Mouse (Mus musculus) lung, postnatal 0 days (tissue): ENCODE results near the gene Txndc8. TPM values are rescaled to one million over a fixed set of nuclear protein-coding genes. Genes with fewer than 3 reads are reported as not detected.

Experiments
- ATAC-seq: fragments of 200-750 bp; cut with Nextera tagmentation; 2 replicates; pipeline ENCODE4 v1.8.0; 2017; ENCODE audit warnings: moderate library complexity
- DNase-seq: peaks from one replicate; pipeline ENCODE4 v3.0.0-alpha.2; 2016; ENCODE audit warnings: low spot score
- H3K27ac ChIP-seq: fragments of 300-500 bp; sonication (generic); 2 replicates; pipeline ENCODE4 v1.5.1; 2014; ENCODE audit warnings: antibody characterized with exemption, mild to moderate bottlenecking, low read length, mixed read lengths
- H3K27me3 ChIP-seq: fragments of 300-500 bp; sonication (generic); replicated peaks from 2 replicates; pipeline ENCODE4 v1.6.1; 2014; ENCODE audit warnings: low read length, mixed read lengths; ENCODE audit not compliant: insufficient read depth
- H3K36me3 ChIP-seq: fragments of 300-500 bp; sonication (generic); 2 replicates; pipeline ENCODE4 v1.6.1; 2014; ENCODE audit warnings: low read length, mixed read lengths; ENCODE audit not compliant: insufficient read depth
- H3K4me1 ChIP-seq: fragments of 300-500 bp; sonication (generic); 2 replicates; pipeline ENCODE4 v1.6.1; 2014; ENCODE audit warnings: antibody characterized with exemption, low read depth, low read length, mixed read lengths; ENCODE audit not compliant: insufficient read depth
- H3K4me2 ChIP-seq: fragments of 300-500 bp; sonication (generic); replicated peaks from 2 replicates; pipeline ENCODE4 v1.6.1; 2014; ENCODE audit warnings: low read depth, mild to moderate bottlenecking, low read length, moderate library complexity, mixed read lengths
- H3K4me3 ChIP-seq: fragments of 300-500 bp; sonication (generic); 2 replicates; pipeline ENCODE4 v1.5.1; 2014; ENCODE audit warnings: low read depth, low read length
- H3K9ac ChIP-seq: fragments of 300-500 bp; sonication (generic); replicated peaks from 2 replicates; pipeline ENCODE4 v1.6.1; 2014; ENCODE audit warnings: low read depth, mild to moderate bottlenecking
- H3K9me3 ChIP-seq: fragments of 300-500 bp; sonication (generic); 2 replicates; pipeline ENCODE4 v1.6.1; 2016; ENCODE audit warnings: low read length, mixed read lengths
- CTCF ChIP-seq: IDR thresholded peaks from 2 replicates; pipeline ENCODE4 v1.5.1; 2016; ENCODE audit warnings: antibody characterized with exemption, mild to moderate bottlenecking
- EP300 ChIP-seq: IDR thresholded peaks from 2 replicates; pipeline ENCODE4 v1.6.1; 2016; ENCODE audit warnings: antibody characterized with exemption, mild to moderate bottlenecking, control low read depth
- WGBS: fragments of 180-500 bp; shearing (Covaris S2); extraction: QIAGEN DNeasy Blood & Tissue Kit; methylation state at CpG from one replicate; pipeline ENCODE4 v1.1.7; 2014; 5-methylcytosine and 5-hydroxymethylcytosine counted together
- polyA plus RNA-seq: library from polyadenylated mRNA; unstranded; fragments of >200 nt; fragmentation: Nextera tagmentation; extraction: Ambion mirVana; gene quantifications from 2 replicates; pipeline ENCODE4 v1.2.1, GENCODE M21; 2015

The Txndc8 gene
- polyA plus RNA-seq, 1 experiment from 2014 or later, result not detected

DNA sequence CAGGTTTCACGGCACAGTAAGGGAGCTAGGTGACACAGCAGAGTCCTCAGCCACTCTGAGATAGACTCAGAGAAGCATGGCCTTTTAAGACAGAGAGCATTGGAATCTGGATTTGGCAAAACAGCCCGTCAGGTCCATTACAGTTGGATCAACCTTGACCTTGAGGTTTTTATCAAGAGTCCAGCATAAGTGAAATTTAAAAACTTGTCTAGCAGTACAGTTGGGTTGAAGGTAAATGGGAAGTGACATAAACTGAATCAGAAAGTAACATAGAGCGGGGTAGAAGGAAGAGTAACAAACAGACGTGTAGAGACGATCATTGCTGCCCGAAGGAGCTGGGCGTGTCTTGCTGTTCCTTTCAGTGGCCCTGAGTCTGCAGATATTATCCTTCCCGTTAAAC is 49.9 kb downstream of the Txndc8 start:
- WGBS, result 90% methylated on average over 8 of the region's 8 CpGs
- H3K27me3 ChIP-seq, result no peaks in the 10 kb centered on the region
- ATAC-seq, result no peak
- H3K4me3 ChIP-seq, result no peak overlapping the region
- H3K4me1 ChIP-seq, result peaks cover 13% of the 10 kb centered on the region; the same call in 1 of the 2 replicates
- no peaks in the 10 kb centered on the region for H3K9me3 ChIP-seq
- no peak overlapping the region for H3K9ac ChIP-seq
- DNase-seq, result no peak
- H3K36me3 ChIP-seq, result no peaks in the 10 kb centered on the region
- H3K4me2 ChIP-seq, result no peak overlapping the region
- H3K27ac ChIP-seq, result no peak overlapping the region
- TF ChIP-seq EP300 (no peak), CTCF (no peak)

DNA sequence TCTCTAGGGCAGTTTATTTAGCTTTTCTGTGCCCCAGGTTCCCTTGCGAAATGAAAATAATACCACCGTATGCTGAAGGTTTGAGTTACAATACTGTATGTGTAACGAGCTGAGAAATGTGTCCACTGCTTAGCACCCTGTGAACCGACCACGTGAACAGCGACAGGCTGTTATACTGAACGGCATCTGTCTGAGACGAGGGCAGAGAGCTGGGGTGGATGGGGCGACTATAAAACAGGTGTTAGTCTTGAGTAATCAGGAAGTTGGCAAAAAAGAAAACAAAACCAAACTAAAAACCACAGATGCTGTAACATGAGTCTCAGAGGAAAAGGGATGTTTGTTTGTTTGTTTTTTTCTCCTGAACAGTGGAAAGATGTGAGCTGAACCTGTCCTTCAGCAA is 50.8 kb downstream of the Txndc8 start:
- ATAC-seq (no peak), DNase-seq (no peak)
- Histone ChIP-seq H3K27me3 (no peaks in the 10 kb centered on the region), H3K36me3 (no peaks in the 10 kb centered on the region), H3K9ac (no peak overlapping the region), H3K4me3 (no peak overlapping the region), H3K9me3 (no peaks in the 10 kb centered on the region), H3K4me2 (no peak overlapping the region), H3K4me1 (peaks cover 13% of the 10 kb centered on the region; the same call in 1 of the 2 replicates), H3K27ac (0 out of 2 replicates have a peak overlapping the region, but pooled peaks have one; percentile 97)
- WGBS, result 55% methylated on average over 9 of the region's 9 CpGs
- TF ChIP-seq CTCF (no peak), EP300 (no peak)

DNA sequence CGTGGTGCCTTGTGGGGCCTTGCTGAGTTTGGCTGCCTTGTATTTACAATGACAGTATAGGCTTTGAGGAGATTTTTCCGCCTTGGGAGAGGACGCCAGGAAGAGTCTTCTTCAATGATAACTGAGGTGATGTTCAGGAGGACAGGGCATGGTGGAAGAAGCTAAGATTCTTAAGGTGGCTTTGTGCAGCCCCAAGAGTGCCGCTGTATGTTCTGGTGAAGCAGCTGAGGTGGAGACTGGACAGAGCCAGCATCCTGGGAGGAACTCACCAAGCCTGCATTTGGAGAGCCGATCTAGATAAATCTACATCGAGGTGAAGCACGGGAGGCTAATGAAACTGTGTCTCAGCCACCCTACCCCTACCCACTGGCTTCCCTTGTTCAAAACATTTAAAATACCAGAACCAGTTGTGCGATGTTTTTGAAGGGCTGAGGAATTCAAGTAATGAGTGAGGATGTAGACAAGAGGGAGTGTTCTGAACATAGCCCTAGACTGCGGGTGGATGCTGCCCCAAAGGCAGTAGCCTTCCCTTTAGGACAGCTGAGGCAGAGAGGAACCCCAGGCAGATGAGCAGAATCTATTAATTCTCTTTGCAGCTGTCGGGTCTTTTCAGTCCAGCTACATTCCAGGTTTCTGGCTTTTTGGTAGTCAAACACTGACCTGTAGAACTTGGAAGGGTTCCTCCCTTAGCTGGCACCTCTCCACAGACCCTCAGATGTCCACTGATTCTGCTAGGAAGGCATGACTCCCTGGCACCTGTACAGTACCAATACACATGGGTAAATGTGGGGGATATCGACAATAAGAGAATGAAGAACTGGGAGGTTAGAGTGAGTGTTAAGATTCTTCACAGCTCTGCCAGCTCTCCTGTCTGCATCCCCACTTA is 51.5 kb downstream of the Txndc8 start:
- Histone ChIP-seq H3K4me2 (peak overlapping the region; percentile 75), H3K4me1 (peaks cover 13% of the 10 kb centered on the region; the same call in 1 of the 2 replicates), H3K4me3 (peak overlapping the region; percentile 86), H3K9ac (peak overlapping the region; percentile 46; the same call in 1 of the 2 replicates), H3K27ac (peak overlapping the region; percentile 97), H3K9me3 (no peaks in the 10 kb centered on the region), H3K27me3 (no peaks in the 10 kb centered on the region), H3K36me3 (no peaks in the 10 kb centered on the region)
- peak; percentile 22 for DNase-seq
- no peak for TF ChIP-seq CTCF
- TF ChIP-seq EP300, result no peak
- ATAC-seq, result no peak
- WGBS, result 36% methylated on average over 11 of the region's 11 CpGs

DNA sequence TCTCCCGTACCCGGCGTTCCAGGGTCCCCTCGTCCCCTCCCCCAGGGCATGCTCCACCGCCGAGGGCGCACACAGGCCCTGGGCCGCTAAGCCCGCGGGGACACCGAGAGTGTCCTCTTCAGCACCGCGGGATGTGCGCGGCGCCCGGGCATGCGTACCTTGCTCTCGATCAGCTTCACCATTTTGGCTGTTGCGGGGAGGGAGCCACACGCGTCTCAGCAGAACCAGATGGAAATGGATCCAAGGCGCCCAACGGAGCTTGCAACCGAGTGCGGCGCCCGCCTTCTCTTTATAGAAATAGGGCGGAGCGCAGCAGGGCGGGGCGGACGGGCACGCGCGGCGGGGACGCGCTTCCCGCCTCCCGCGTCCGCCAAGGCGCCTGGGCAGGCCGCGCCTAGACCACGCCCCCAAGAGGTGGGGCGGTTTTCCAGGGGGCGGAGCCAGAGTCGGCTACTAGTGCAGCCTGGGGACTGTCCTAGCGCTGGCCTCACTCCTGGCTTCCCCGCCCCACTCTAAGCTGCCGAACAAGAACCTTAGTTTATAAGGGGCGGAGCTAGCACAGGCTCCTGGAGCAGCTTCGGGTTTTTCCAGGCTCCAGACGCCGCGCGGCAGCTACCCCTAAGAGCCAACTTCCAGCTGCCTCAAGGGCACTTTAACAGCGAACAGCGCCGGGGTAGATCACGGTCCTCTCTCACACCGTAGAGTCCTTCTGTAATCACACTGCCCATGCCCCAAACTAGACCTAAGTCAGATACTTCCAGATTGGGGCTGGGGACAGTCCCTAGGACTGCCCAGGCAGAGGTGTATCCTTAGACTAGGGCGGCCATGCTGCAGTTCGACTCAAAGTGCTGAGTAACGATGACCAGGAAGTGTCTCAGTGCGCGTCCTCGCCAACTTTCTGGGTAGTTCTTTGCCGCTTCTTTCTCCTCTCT is 52.6 kb downstream of the Txndc8 start, which contains the start of gene Txn1:
Gene Txn1, minus strand, starts transcription at position 383 of the 932 bp plus-strand sequence.
- Histone ChIP-seq H3K27me3 (no peaks in the 10 kb centered on the region), H3K9me3 (no peaks in the 10 kb centered on the region), H3K4me1 (peaks cover 13% of the 10 kb centered on the region; the same call in 1 of the 2 replicates), H3K9ac (peak within 1 kb of the TSS; percentile 72), H3K27ac (peak within 1 kb of the TSS; percentile 97), H3K4me2 (peak within 1 kb of the TSS; percentile 75), H3K36me3 (peaks cover 5% of the 10 kb centered on the region; the same call in 1 of the 2 replicates), H3K4me3 (peak within 1 kb of the TSS; percentile 86)
- TF ChIP-seq EP300 (peak; percentile 69; the same call in 1 of the 2 replicates), CTCF (no peak)
- WGBS, result under 1% methylated on average over 64 of the region's 71 CpGs
- peak; percentile 98 for ATAC-seq
- peak; percentile 100 for DNase-seq

DNA sequence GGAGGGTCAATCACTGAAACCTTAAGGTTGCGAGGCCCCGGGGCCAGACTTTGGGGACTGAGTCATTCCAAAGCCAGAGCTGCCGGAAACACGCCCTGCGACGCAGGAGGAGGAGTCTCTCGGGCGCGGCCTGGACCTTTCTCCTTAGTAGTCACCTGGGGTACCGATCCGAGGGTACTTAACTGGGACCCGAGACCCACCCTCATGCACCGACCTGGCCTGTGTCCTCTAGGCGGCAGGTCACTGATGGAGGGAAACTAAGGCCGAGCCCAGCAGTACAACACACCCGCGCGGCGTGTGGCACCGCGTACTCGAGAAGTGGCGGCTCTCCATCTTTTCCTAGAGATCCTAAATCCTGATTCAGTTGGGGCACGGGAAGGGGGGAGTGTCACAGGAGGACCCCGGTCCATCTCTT is 53.4 kb downstream of the Txndc8 start:
- no peaks in the 10 kb centered on the region for H3K27me3 ChIP-seq

More for the DNA sequence above, 53.4 kb downstream of the Txndc8 start:
- Histone ChIP-seq H3K36me3 (peaks cover 13% of the 10 kb centered on the region; the same call in 1 of the 2 replicates), H3K4me3 (peak overlapping the region; percentile 86), H3K4me1 (peaks cover 13% of the 10 kb centered on the region; the same call in 1 of the 2 replicates), H3K9ac (peak overlapping the region; percentile 72), H3K9me3 (no peaks in the 10 kb centered on the region), H3K4me2 (peak overlapping the region; percentile 75), H3K27ac (peak overlapping the region; percentile 97)
- peak; percentile 6; the same call in 1 of the 2 replicates for ATAC-seq
- under 1% methylated on average over 25 of the region's 25 CpGs for WGBS
- DNase-seq, result peak; percentile 84
- TF ChIP-seq CTCF (peak; percentile 28), EP300 (no peak)
